Mouse (Mus musculus) heart, adult 2 months (tissue): ENCODE results near the gene BC035947. TPM values are rescaled to one million over a fixed set of nuclear protein-coding genes. Genes with fewer than 3 reads are reported as not detected.

Experiments used
- DNase-seq, 2 experiments: peaks; one replicate each; pipeline ENCODE4 v3.0.0; 2021
- H3K27ac ChIP-seq: fragments of 200-600 bp; 2 replicates; pipeline ENCODE4 v1.8.1; 2022
- H3K27me3 ChIP-seq: fragments of 200-500 bp; 2 replicates; pipeline ENCODE4 v1.6.1; 2012; ENCODE audit warnings: mild to moderate bottlenecking, low read length, inconsistent platforms, mixed read lengths; ENCODE audit not compliant: control insufficient read depth, insufficient read depth
- H3K36me3 ChIP-seq: fragments of 200-500 bp; 2 replicates; pipeline ENCODE4 v1.6.1; 2012; ENCODE audit warnings: low read length, inconsistent platforms; ENCODE audit not compliant: control insufficient read depth, insufficient read depth
- H3K4me1 ChIP-seq: fragments of 200-500 bp; 2 replicates; pipeline ENCODE4 v1.6.1; 2011; ENCODE audit warnings: low read length; ENCODE audit not compliant: control insufficient read depth, insufficient read depth
- H3K4me3 ChIP-seq: fragments of 200-600 bp; 2 replicates; pipeline ENCODE4 v1.8.1; 2022
- H3K79me2 ChIP-seq: fragments of 200-500 bp; replicated peaks from 2 replicates; pipeline ENCODE4 v1.6.1; 2012; ENCODE audit warnings: mild to moderate bottlenecking, inconsistent platforms, low read length, moderate library complexity, mixed read lengths; ENCODE audit not compliant: control insufficient read depth, insufficient read depth
- H3K9ac ChIP-seq: fragments of 200-500 bp; 2 replicates; pipeline ENCODE4 v1.6.1; 2012; ENCODE audit warnings: low read depth, mild to moderate bottlenecking, control low read depth, inconsistent platforms, low read length, mixed read lengths
- CTCF ChIP-seq: fragments of 200-600 bp; IDR thresholded peaks from 2 replicates; pipeline ENCODE4 v1.8.1; 2022; ENCODE audit warnings: antibody characterized with exemption, mild to moderate bottlenecking, moderate library complexity
- EP300 ChIP-seq: fragments of 200-500 bp; IDR thresholded peaks from 2 replicates; pipeline ENCODE4 v1.6.1; 2011; ENCODE audit warnings: low read depth, low read length, control low read depth; ENCODE audit not compliant: insufficient read depth
- POLR2A ChIP-seq: fragments of 200-500 bp; IDR thresholded peaks from 2 replicates; pipeline ENCODE4 v1.6.1; 2011; ENCODE audit warnings: mild to moderate bottlenecking, low read depth, low read length, control low read depth; ENCODE audit not compliant: insufficient read depth
- WGBS: fragments of 180-500 bp; shearing (Covaris S2); methylation state at CpG from one replicate; pipeline ENCODE4 v1.1.7; 2018; 5-methylcytosine and 5-hydroxymethylcytosine counted together
- intact Hi-C: fragments of 180-260 bp; cut with DNase I; formaldehyde crosslinking; loops from one replicate; pipeline ENCODE4 v1.15.1; 2025
- polyA plus RNA-seq: library from polyadenylated mRNA; depleted of rRNA; stranded (reverse); fragments of >200 nt; gene quantifications from 2 replicates; pipeline ENCODE4 v1.2.3, GENCODE M21; 2012
- total RNA-seq, 2 experiments: library from RNA; stranded (reverse); gene quantifications; 2 replicates each; pipeline ENCODE4 v1.2.3; 2021

The BC035947 gene
- total and polyA plus RNA-seq, 3 experiments: 0.08 TPM; not detected in 2

DNA sequence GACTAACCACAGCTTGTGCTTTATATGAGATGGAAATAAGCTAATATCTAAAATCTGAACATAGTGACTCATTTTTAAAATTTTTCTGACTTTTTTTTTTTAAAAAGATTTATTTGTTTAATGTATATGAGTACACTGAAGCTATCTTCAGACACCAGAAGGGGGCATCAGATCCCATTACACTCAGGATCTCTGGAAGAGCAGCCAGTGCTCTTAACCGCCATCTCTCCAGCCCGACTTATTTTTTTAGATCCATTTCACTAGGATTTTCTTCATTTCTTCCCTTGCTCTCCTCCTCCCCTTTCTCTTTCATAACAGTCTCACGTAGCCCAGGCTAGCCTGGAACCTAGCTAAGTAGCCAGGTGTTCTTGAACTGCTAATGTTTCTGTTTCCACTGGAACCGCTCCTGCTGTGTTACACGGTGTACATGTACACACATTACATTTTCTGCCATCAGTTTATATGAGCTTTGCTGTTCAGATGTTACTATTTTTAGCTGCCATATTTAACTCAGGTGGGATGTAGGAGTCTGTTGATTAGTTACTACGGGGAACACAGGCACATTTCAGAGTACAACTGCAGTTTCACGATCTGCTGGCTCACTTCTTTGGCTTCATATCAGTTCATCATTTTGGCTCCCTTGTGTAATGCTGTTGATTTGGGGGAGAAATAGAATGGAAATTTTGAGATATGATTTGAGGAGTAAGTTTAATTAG, 18.7 kb upstream of the BC035947 start:
- Histone ChIP-seq H3K9ac (no peak overlapping the region), H3K79me2 (no peaks in the 10 kb centered on the region), H3K36me3 (no peaks in the 10 kb centered on the region), H3K4me3 (no peak overlapping the region), H3K27me3 (no peaks in the 10 kb centered on the region), H3K27ac (no peak overlapping the region), H3K4me1 (no peaks in the 10 kb centered on the region)
- no peak for DNase-seq
- intact Hi-C loops: loop anchor here (10.0 kb wide), 1 partner anchor 1114 kb away; no protein-coding TSS in a partner anchor
- 56% methylated on average over 7 of the region's 7 CpGs for WGBS
- no peak for TF ChIP-seq POLR2A
- no peak for TF ChIP-seq EP300
- 0 out of 2 replicates have a peak, but pooled peaks have one; percentile 6 for TF ChIP-seq CTCF

DNA sequence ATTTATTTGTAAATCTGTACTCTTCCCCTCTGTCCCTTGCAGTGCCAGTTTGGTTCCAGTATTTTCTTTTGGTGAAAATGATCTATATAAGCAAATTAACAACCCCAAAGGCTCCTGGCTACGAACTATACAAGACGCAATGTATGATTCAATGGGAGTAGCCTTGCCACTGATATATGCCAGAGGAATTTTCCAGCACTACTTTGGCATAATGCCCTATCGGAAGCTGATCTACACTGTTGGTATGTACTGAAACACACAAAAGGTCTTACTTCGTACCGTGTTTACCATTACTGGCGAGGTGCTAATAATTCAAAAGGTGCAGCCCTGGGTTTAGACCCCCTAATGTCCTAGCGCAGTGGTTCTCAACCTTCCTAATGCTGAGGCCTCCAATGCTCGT, 17.1 kb upstream of the BC035947 start:
- intact Hi-C loops: no loop called here
- TF ChIP-seq CTCF (no peak), POLR2A (no peak), EP300 (no peak)

DNA sequence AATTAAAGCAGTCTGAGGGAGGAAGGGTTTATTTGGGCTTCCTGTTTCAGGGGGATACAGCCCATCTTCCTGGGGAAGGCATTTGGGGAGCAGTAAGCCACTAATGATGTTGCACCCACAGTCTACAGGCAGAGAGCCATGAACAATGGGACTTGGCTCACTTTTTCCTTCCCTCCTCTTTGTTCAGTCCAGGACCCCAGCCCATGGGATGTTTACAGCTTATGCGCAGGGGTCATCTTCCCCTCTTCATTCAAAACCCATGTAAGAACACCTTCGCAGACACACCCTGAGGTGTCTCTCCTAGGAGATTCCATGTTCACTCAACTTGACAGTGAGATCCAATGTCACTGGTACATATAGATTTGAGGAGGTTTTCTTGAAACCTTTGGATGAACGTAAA, 16.4 kb upstream of the BC035947 start:
- WGBS: 89% methylated on average over 3 of the region's 3 CpGs

More for the DNA sequence above, 17.1 kb upstream of the BC035947 start:
- no peaks in the 10 kb centered on the region for H3K4me1 ChIP-seq
- H3K27me3 ChIP-seq: no peaks in the 10 kb centered on the region
- no peak overlapping the region for H3K27ac ChIP-seq
- H3K79me2 ChIP-seq: no peaks in the 10 kb centered on the region
- H3K4me3 ChIP-seq: no peak overlapping the region
- 82% methylated on average over 8 of the region's 8 CpGs for WGBS
- H3K9ac ChIP-seq: no peak overlapping the region
- DNase-seq: no peak
- H3K36me3 ChIP-seq: no peaks in the 10 kb centered on the region

DNA sequence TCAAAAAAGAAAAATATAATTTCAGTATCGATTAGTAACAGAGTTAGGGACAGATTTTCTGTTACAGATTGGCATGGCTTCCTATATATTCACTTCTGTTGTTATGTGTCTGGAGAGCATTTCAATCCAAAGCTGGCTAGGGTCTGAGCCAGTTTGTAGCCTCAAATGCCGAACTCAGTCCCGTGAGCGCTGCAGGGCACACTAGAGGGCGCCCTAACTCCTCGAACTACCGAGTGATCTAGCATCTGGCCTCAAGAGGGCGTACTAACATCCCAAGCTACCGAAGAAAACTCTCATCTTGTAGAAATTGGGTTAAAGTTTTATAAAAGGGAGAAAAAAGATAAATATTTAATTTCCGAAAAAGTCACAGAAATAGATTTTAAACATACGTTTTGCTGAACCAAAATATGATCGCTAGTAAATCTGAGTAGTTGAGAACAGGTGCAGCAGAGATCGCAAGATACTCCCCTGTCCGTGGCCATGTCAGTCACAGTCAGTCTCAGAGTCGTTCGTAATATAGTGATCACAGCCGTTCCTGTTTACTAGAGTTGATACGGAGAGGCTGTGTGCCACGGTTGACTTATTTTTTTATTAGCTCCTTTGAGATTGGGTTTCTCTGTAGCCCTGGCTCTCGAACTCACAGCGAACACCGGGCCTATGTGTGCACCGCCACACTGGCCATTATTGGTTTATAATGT, 13.4 kb upstream of the BC035947 start:
- Histone ChIP-seq H3K4me3 (no peak overlapping the region), H3K9ac (no peak overlapping the region), H3K4me1 (no peaks in the 10 kb centered on the region), H3K27me3 (no peaks in the 10 kb centered on the region), H3K27ac (no peak overlapping the region), H3K36me3 (no peaks in the 10 kb centered on the region), H3K79me2 (no peaks in the 10 kb centered on the region)
- WGBS: 52% methylated on average over 23 of the region's 23 CpGs
- DNase-seq: peak; percentile 10 to 46
- intact Hi-C loops: no loop called here
- TF ChIP-seq EP300: no peak
- peak; percentile 84 for TF ChIP-seq CTCF
- no peak for TF ChIP-seq POLR2A

More for the DNA sequence above, 16.4 kb upstream of the BC035947 start:
- TF ChIP-seq POLR2A (no peak), EP300 (no peak), CTCF (no peak)
- Histone ChIP-seq H3K4me3 (no peak overlapping the region), H3K27me3 (no peaks in the 10 kb centered on the region), H3K27ac (no peak overlapping the region), H3K36me3 (no peaks in the 10 kb centered on the region), H3K79me2 (no peaks in the 10 kb centered on the region), H3K9ac (no peak overlapping the region), H3K4me1 (no peaks in the 10 kb centered on the region)
- no peak for DNase-seq
- intact Hi-C loops: no loop called here

DNA sequence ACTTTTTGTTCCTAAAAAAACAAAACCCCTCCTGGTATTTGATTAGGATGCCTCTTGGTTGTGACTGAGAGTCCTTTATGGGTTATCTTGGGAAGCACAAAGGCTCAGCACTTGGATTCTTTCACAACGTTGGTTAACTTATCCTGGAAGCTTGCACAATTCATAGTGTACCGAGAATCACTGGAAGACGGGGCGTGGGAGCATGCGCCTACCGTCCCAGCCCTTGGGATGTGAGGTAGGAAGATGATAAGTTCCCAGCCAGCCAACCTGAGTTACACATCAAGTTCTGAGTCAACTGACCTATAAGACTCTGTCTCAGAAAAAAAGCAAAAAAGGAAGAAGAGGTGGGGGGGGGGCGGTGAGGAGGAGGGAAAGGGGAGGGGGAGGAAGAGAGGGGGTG, 6.9 kb upstream of the BC035947 start:
- H3K79me2 ChIP-seq: no peaks in the 10 kb centered on the region

DNA sequence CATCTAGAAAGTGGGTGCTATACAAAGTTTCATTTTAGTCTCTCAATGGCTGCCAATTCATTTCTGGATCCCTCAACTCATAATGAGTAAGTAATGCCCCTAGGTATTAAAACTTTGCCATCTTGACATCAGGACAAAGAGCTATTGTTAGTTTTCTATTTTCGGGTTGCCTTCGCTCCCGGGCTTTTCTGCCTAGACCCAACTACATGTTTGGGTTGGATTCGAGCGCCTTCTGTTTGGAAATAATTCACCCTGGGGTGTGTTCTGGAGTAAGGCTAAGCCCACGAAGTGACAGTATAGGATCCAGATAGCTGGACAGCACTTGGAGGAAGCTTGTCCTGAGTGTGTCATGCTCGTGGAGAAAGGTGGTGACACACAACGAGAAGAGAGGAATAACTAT, 798 bp upstream of the BC035947 start:
- TF ChIP-seq EP300: no peak
- no peak for TF ChIP-seq POLR2A
- TF ChIP-seq CTCF: no peak
- Histone ChIP-seq H3K79me2 (no peaks in the 10 kb centered on the region), H3K36me3 (no peaks in the 10 kb centered on the region), H3K4me1 (no peaks in the 10 kb centered on the region), H3K9ac (no peak overlapping the region), H3K27me3 (peaks cover 2% of the 10 kb centered on the region; the same call in 1 of the 2 replicates), H3K4me3 (no peak overlapping the region), H3K27ac (no peak overlapping the region)
- WGBS: 70% methylated on average over 8 of the region's 8 CpGs
- no peak for DNase-seq
- intact Hi-C loops: no loop called here

More for the DNA sequence above, 6.9 kb upstream of the BC035947 start:
- 82% methylated on average over 7 of the region's 7 CpGs for WGBS
- Histone ChIP-seq H3K9ac (no peak overlapping the region), H3K27me3 (no peaks in the 10 kb centered on the region), H3K4me1 (no peaks in the 10 kb centered on the region), H3K36me3 (no peaks in the 10 kb centered on the region), H3K27ac (no peak overlapping the region), H3K4me3 (no peak overlapping the region)
- intact Hi-C loops: no loop called here
- DNase-seq: no peak
- TF ChIP-seq EP300 (no peak), CTCF (no peak), POLR2A (no peak)
